Mouse (Mus musculus): Measurements from ENCODE around the gene Gm5089.

The Gm5089 gene

DNA sequence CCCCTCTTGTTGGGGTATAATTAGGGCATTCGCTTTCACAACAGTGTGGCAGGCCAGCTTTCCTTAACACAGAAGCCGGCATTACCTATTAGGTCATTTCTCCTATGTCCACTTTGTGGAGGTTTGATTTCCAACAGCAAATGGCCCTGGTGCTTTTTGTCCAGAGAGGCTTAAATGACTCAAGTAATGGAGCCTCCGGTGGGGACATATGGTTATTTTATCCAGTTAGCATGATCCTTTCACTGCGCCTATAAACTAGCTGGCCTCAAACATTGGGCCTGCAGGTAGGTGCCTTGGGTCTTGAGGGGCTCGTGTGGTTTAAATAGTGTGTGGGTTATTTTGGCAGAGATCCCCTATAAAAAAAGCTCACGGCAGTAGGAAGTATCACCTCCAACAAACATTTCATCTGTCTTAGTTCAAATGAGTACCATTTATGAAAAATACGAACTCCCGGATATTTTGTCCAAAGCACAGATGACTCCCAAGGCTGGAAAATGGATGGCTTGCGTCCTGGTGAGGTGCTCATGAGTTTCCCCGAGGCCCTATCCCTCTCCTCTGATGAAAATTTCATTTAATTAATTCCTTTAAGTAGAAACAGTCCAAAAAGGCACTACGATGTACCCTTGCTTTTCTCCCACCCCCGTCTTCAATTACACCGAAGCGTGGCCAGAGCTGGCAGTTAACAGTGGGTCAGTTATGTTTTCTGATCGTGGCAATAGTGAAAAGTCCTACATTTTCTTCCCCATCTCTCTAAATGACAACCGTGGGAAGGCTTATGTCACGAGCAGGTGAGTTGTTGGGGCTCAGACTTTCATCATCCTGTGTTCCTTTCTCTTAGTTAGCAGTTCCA, 64.4 kb downstream of the Gm5089 start:
- no peak for DNase-seq (ENCODE audit: low spot score)

DNA sequence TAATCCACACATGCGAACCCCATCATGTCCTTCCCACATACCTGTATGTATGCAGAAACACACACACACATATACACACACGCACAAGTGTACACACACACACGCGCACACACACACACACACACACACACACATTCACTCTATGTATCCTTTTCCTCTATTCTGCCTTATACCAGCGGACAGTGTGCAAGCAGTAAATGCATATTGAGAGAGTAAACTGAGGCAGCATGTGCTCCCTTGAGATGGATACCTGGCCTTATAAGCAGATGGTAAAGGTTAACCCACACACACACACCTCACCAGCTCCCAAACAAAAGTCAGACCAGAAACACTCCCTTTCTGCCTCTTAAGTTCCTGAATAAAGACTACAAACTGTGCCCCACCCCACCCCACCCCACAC, 65.2 kb downstream of the Gm5089 start:
- no peak for DNase-seq (ENCODE audit: low spot score)

DNA sequence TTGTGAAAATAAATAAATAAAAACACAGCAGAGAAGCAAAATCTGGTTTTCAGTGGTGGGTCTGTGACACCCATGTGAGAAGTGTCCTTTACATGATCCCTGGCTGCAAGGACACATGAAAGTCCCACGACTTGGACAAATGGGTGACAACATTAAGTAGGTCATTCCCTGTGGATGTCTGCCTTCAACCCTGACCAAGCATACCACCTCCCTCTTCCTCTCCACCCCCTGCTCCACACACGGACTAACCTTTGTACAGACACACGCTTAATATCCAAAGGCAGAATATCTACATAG, 65.7 kb downstream of the Gm5089 start:
- DNase-seq (ENCODE audit: low spot score) = no peak
